Mouse (Mus musculus) kidney, adult 9 months (tissue): Measurements from ENCODE around the gene Txndc9.

Source experiments
- DNase-seq: peaks from one replicate; pipeline ENCODE4 v3.0.0; 2022

The Txndc9 gene

DNA sequence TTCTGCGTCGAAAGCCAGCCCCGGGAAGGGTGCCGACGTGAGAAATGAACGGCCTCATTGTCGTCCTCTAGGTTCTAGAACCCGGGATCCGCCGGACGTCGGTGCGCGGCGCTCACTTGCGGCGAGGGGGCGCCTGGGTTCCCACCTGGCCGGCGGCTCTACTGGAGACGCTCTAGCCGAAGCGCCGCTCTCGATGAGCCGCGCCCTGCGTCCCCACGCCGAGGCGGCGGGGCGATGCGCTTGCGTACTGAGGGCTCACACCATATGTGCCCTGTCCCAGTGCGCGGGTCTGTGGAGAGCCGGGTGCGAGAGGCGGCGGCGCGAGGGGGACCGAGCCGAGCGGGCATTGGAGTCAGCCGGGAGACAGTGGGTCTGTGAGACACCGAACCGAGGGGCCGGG is at the start of gene Txndc9, which contains the start of gene Eif5b:
Txndc9 (minus strand) TSS at position 27 of the 400 bp plus-strand sequence.
Eif5b (plus strand) TSS at position 144 of the 400 bp plus-strand sequence.
- DNase-seq = peak; percentile 96

GRCm38 (mm10) chr1:38038898-38039297 is 41.2 kb upstream of the Txndc9 start:
- DNase-seq = no peak

DNA sequence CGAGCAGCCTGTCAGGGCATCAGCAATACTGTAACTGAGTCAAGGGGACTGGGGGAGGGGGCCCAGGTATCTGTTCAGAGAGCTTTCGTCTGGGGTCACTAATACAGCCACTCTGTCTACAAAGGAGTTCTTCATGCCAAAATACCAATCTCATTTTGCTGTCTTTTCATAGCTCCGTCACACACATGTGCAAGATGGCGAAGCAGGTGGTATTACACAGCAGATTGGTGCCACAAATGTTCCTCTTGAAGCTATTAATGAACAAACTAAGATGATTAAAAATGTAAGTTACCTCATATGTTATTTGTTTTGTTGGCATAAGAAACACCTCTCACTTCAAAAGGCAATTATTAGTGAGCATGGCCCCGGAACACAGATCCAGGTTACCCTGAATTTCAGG is 39.7 kb upstream of the Txndc9 start:
- DNase-seq = no peak

DNA sequence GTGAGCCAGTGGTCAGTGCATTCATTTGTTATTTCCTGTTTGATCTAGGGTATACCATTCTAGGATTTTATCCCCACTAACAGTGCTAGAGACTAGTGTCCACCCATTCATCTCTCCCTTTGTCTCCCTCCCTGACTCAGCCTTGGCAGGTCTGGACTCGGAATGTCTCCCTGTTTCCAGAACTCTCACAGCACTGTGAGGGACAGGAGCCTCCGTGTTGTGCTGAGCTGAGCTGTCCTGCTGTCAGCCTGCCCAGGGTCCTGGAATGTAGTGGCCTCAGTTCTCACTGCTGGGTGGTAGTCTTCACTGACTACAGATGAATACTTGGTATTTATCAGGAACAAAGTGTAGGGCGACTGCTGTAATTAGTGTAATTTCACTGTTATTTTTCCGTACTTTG is 37.8 kb upstream of the Txndc9 start:
- no peak for DNase-seq

DNA sequence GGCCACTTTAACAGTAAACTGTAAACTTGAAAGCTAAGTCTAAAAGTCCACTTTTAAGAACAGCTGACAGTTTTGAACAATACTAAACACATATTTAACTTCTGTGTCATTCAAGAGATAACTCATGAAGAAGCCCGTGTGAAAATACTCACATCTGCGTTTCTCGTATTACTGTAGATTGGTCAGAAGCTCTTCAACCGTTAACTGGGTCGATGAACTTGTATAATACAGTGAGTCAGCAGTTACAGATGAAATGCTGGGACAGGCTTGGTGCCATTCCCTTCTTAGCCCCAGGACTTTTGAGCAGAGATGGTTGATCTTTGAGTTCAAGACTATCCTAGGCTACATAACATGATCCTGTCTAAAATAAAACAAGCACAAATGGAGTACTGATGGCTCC is 33.7 kb upstream of the Txndc9 start:
- DNase-seq = peak; percentile 17

GRCm38 (mm10) chr1:38027301-38027700 is 29.6 kb upstream of the Txndc9 start:
- DNase-seq = no peak

- no peak for DNase-seq
These were observed 17.0 kb upstream of the Txndc9 start for GRCm38 (mm10) chr1:38014551-38015203.

DNA sequence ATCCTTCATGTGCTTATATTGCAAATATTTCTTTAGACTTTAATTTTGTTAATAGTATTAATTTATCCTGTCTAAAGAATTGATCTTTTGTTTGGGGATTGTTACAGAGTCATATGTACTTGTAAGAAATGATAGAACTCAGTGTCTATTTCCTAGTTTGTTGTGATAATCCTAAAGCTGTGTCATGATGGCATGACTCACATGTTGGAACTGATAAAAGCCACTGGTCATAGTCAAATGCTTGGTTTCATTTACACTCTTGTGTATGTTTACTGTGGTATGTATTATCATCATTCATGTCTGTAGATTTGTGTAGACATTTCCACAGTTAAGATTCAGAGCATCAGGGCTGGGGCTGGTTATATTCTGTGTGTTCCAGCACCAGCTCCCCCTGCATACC is 14.8 kb upstream of the Txndc9 start:
- no peak for DNase-seq

GRCm38 (mm10) chr1:38012104-38012503 is 14.4 kb upstream of the Txndc9 start:
- DNase-seq = no peak

GRCm38 (mm10) chr1:38011647-38012046 is 14.0 kb upstream of the Txndc9 start:
- no peak for DNase-seq

DNA sequence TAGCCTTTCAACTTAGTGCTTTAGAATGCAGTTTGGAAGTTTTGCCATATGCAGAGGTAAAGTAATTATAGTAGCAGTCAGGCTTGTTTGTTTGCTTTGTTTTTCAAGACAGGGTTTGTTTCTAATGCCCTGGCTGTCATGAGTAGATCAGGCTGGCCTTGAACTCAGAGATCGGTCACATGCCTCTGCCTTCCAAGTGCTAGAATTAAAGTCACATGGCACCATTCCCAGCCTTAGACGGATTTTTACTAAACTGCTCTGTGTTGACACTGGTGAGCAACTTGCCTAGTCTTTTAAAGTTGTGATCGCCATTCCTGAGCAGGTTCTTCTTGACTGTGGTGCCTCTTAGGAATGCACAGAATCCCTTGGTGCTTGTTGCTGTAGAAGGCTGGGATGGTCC is 9.0 kb upstream of the Txndc9 start:
- DNase-seq = no peak

GRCm38 (mm10) chr1:38003046-38003445 is 5.4 kb upstream of the Txndc9 start:
- no peak for DNase-seq

DNA sequence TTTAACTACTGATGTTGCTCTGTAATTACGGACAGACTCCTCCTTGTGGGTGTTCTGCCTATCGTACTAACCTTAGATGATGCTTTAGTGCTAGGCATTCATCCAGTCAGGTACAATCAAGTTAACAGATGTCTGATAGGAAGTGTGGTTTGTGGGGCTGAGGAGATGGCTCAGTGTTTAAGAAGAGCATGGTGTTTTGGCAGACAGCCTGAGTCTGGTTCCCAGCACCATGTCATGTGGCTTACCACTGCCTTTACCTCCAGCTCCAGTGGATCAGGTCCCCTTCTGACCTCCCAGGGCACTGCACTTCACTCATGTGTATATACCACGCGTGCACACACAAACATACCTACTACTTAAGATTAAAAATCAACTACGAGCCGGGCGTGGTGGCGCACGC is 4.3 kb upstream of the Txndc9 start:
- no peak for DNase-seq

DNA sequence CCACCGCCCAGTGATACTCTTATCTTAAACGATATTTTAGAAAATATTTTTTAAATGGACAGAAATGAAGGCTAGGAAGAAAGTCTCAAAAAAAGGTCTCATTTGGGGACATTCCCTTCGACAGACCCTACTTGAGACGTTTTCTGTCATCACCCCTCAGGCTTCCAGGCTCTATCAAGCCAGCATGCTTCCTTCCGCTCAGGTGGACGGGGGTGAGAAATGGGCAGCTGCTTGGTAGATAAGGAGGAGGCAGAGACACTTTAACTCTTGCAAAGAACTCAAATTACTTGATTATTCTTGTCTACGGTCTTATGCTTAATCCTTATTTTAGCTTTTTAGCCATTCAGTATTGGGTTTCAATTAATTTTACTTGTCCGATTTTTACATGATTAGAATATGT is 3.2 kb upstream of the Txndc9 start:
- no peak for DNase-seq

DNA sequence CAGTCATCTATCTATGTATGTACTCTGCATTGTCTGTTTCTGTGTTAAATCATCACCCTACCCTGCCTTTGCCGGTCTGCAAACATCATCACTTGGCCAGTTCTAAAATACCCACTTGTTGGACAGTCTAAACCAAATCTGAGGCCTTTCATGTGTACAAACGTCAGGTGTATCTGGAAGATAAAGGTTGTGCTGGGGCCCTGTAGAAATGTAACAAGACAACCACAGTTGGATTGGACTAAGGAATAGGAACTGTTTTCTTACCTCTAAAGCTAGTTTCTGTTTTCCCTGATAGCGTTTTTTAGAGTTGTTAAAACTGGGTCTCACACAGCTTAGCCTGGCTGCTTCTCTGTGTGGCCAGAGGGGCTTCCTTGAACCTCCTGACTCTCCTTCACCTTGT is 1.9 kb upstream of the Txndc9 start:
- no peak for DNase-seq

DNA sequence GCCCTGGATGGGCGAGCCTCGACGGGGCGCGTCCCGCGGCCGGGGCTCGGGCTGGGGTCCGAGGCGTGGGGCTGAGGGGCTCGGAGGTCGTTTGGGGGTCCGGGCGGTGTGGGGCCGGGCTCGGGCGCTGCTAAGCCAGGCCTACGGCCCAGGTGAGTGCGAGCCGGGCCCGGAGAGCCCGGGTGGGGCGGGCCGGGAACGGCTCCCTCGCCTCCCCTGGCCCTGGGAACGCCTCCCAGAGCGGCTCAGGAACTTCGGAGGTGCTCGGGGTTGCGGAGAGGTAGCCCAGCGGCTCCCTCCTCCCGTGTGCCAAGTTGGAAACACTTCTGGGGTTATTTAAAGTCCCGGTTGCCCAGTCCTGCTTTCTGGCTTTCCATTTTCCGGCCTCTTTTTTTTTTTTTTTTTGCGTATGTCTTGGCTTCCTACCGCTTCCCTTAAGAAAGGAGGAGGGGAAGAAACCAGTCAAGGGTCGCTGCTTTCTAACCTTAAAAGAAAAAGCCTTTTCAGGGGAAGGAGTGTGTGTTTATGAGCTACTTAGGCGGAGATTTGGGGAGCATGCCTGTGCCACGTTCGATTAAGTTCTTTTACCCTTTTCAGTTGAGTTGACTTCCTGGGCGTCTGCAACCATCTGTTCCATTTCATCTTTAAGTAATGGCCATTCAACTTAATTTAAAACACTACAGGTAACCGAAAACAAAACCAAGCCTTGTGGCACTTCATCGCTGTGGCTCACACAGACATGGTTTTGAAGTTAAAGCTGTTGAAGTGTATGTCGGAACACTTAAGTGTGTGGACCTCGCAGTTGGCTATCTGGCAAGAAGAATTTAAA is 892 bp upstream of the Txndc9 start:
- DNase-seq = peak; percentile 29

- peak; percentile 99 for DNase-seq
These were observed 712 bp downstream of the Txndc9 start for GRCm38 (mm10) chr1:37996877-37997484.

GRCm38 (mm10) chr1:37996226-37996625 is 1.5 kb downstream of the Txndc9 start:
- DNase-seq = no peak

DNA sequence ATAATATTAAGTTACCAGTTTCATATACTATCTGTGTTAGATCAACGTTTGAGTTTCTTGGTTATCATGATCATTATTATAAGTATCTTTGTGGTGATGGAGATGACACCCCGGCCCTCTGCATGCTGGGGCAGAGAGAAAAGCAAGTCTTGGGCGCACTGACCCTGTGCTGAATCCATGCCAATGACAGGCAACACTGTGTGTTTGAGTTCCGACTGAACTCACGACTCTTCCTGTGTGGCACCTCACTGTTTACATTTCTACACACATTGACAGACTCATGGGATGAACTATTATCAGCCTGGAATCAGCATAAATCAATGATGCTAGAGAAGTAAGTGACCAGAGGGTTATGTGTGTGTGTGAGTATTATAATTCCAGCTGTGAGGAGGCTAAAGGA is 9.8 kb downstream of the Txndc9 start:
- DNase-seq = no peak

DNA sequence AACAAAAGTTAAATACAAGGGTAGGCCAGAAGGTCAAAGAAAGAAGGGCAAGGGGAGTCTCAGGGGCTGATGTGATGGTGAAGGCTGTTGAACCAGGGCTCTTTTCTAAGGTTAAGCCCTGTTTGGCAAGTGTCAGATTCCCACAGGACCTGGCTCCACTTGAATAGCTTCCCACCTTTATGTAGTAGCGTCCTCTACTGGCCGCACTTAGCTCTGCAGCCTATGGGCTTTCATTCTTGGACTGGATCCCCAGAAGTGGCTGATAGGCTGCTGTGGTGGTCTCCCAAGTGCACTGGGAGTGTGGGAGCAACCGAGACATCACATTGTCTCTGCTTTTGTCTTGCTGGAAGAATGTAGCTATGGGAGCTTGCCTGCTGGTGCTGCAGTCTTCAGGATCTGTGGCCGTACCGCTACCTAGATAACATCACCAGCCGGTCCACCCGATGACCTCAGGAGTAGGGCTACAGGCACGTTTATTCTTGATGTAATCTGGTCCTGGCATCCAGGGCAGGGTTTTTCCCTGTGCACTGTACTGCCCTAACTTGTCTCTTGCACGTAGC is 11.8 kb downstream of the Txndc9 start:
- DNase-seq = peak; percentile 54

DNA sequence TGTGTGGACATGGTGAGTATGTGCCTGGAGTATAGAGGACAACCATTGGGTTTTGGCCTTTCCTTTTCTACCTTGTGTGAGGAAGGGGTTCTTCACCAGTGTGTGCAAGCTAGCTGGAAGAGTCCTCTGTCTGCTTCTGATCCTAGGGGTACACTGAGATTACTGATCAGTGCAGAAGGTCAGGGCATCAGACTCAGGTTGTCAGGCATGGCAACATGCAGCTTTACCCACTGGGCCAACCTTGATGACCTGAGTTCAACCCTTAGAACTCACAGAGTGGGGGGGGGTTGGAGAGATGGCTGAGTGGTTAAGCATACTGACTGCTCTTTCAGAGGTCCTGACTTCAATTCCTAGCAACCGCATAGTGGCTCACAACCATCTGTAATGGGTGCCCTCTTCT is 13.4 kb downstream of the Txndc9 start:
- DNase-seq = no peak

GRCm38 (mm10) chr1:37977303-37977702 is 20.4 kb downstream of the Txndc9 start:
- DNase-seq = no peak

DNA sequence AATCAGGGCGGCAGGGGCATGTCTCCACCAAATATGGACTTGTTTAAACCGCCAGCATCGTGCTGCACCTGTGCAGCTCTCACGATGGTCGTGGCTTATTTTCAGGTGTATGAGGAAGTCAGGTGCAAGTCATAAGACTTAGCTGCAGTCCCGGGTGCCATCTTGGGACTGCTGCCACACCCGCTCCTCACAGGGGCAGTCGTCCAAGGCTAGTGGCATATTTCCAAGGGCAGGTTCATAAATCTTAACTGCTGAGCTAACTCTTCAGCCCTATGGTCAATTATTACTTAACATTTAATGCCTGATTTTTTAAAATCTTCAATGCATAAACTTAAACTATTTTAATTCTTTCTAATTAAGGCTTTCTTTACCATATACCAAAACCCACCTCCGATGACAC is 21.0 kb downstream of the Txndc9 start:
- DNase-seq = peak; percentile 86

GRCm38 (mm10) chr1:37971520-37971919 is 26.2 kb downstream of the Txndc9 start:
- no peak for DNase-seq
